Mouse (Mus musculus) midbrain, embryonic 16.5 days (tissue): ENCODE results near the gene Cdh5. TPM values are rescaled to one million over a fixed set of nuclear protein-coding genes. Genes with fewer than 3 reads are reported as not detected.
A peak's percentile ranks its signal among the peaks of the same experiment; 100 is the strongest.

Source experiments
- ATAC-seq: fragments of 200-750 bp; cut with Nextera tagmentation; 2 replicates; pipeline ENCODE4 v1.8.0; 2017; ENCODE audit warnings: moderate TSS enrichment
- H3K27ac ChIP-seq: fragments of 300-500 bp; sonication (generic); 2 replicates; pipeline ENCODE4 v1.5.1; 2014; ENCODE audit warnings: mild to moderate bottlenecking, low read length, mixed read lengths
- H3K27me3 ChIP-seq: fragments of 300-500 bp; sonication (generic); 2 replicates; pipeline ENCODE4 v1.6.1; 2014; ENCODE audit warnings: low read depth, low read length, mixed read lengths; ENCODE audit not compliant: control insufficient read depth, insufficient read depth
- H3K36me3 ChIP-seq: fragments of 300-500 bp; sonication (generic); 2 replicates; pipeline ENCODE4 v1.6.1; 2014; ENCODE audit warnings: mild to moderate bottlenecking, low read length, moderate library complexity, mixed read lengths; ENCODE audit not compliant: control insufficient read depth, insufficient read depth
- H3K4me1 ChIP-seq: fragments of 300-500 bp; sonication (generic); 2 replicates; pipeline ENCODE4 v1.6.1; 2014; ENCODE audit warnings: mild to moderate bottlenecking, low read length, mixed read lengths; ENCODE audit not compliant: control insufficient read depth, insufficient read depth
- H3K4me2 ChIP-seq: fragments of 300-500 bp; sonication (generic); 2 replicates; pipeline ENCODE4 v1.6.1; 2014; ENCODE audit warnings: mild to moderate bottlenecking, low read length, mixed read lengths
- H3K4me3 ChIP-seq: fragments of 300-500 bp; sonication (generic); 2 replicates; pipeline ENCODE4 v1.5.1; 2014; ENCODE audit warnings: low read depth, mild to moderate bottlenecking, low read length, moderate library complexity, mixed read lengths
- H3K9ac ChIP-seq: fragments of 300-500 bp; sonication (generic); 2 replicates; pipeline ENCODE4 v1.6.1; 2014; ENCODE audit warnings: low read depth, low read length, mixed read lengths
- H3K9me3 ChIP-seq: fragments of 300-500 bp; sonication (generic); replicated peaks from 2 replicates; pipeline ENCODE4 v1.6.1; 2014; ENCODE audit warnings: mild to moderate bottlenecking, low read length, mixed read lengths; ENCODE audit not compliant: control insufficient read depth, poor library complexity, severe bottlenecking
- WGBS: fragments of 180-500 bp; shearing (Covaris S2); extraction: QIAGEN DNeasy Blood & Tissue Kit; methylation state at CpG from one replicate; pipeline ENCODE4 v1.1.7; 2014; 5-methylcytosine and 5-hydroxymethylcytosine counted together
- polyA plus RNA-seq: library from polyadenylated mRNA; unstranded; fragments of >200 nt; fragmentation: Nextera tagmentation; extraction: Ambion mirVana; gene quantifications from 2 replicates; pipeline ENCODE4 v1.2.1, GENCODE M21; 2015

Cdh5 gene
- polyA plus RNA-seq, 1 experiment from 2014 or later: 9.5 TPM

DNA sequence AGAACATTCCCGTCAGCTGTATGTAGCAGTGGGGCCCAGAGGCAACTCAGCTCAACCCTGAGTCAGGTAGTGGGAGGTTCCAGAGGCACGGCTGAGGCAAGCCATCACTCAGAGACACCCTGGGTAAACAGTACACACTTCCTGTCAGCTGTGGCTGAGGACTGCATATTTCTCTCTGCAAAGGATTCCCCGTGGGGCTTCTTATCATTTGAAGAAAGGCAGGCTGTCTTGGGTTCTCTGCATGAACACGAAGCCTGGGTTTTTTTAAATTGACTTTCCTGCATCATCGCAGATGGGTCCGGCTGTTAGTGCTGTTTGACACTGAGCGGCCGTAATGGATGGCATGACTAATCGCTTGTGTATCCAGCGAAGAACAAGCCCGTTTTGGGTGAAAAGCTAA lies 90.1 kb downstream of the Cdh5 start:
- peak; percentile 80; the same call in 1 of the 2 replicates for ATAC-seq
- H3K4me3 ChIP-seq: no peak overlapping the region
- no peaks in the 10 kb centered on the region for H3K4me1 ChIP-seq
- no peaks in the 10 kb centered on the region for H3K27me3 ChIP-seq
- H3K9me3 ChIP-seq: no peaks in the 10 kb centered on the region; the same call in 1 of the 2 replicates
- 26% methylated on average over 11 of the region's 11 CpGs for WGBS
- H3K9ac ChIP-seq: no peak overlapping the region
- no peak overlapping the region for H3K27ac ChIP-seq
- H3K4me2 ChIP-seq: no peak overlapping the region
- H3K36me3 ChIP-seq: no peaks in the 10 kb centered on the region

Other genes with a start within 250 kb of the Cdh5 start
- 5.6 and 7.6 TPM in 2 replicates for gene Bean1, start 68.8 kb downstream of the Cdh5 start, polyA plus RNA-seq
- 46.3 and 51.5 TPM in 2 replicates for gene Tk2, start 146.9 kb downstream of the Cdh5 start, polyA plus RNA-seq
- 34.7 and 37.1 TPM in 2 replicates for gene Cklf, start 149.2 kb downstream of the Cdh5 start, polyA plus RNA-seq
- gene Cmtm2a, start 191.6 kb downstream of the Cdh5 start, polyA plus RNA-seq: not detected in 2 replicates
- not detected in 2 replicates for gene Gm45711, start 208.5 kb downstream of the Cdh5 start, polyA plus RNA-seq
- gene Cmtm1, start 208.5 kb downstream of the Cdh5 start, polyA plus RNA-seq: not detected in 2 replicates
- gene Gm11020, start 219.9 kb downstream of the Cdh5 start, polyA plus RNA-seq: not detected in 2 replicates
- gene Cmtm2b, start 220.6 kb downstream of the Cdh5 start, polyA plus RNA-seq: not detected in 2 replicates
- 33.7 and 37.0 TPM in 2 replicates for gene Cmtm3, start 237.8 kb downstream of the Cdh5 start, polyA plus RNA-seq